17 mouse cellular contexts compared by ENCODE assay signal in genomic region chr19:4434999-4435398, GRCm38 (mm10). TPM values are rescaled to one million over a fixed set of nuclear protein-coding genes. Genes with fewer than 3 reads are reported as not detected.
"Had no signal": no experiment of that assay in that cellular context is flagged by ENCODE, and none has a peak within 500 bp of the region (broad histone marks: within the 10 kb centered on the region; RNA-seq: fewer than 3 reads in every experiment).

No protein-coding gene starts in this region.

- H3K4me3 ChIP-seq: neural tube, embryonic 13.5 days; neural tube, embryonic 15.5 days; stomach, embryonic 15.5 days had no signal

- H3K36me3 ChIP-seq: neural tube, embryonic 13.5 days; neural tube, embryonic 15.5 days had no signal

- H3K4me2 ChIP-seq: neural tube, embryonic 13.5 days; neural tube, embryonic 15.5 days; stomach, embryonic 15.5 days had no signal

- H3K9me3 ChIP-seq: neural tube, embryonic 13.5 days; neural tube, embryonic 15.5 days; stomach, embryonic 15.5 days had no signal

- H3K27me3 ChIP-seq: stomach, embryonic 15.5 days had no signal

- DNase-seq: retina, postnatal 1 day; right cerebral cortex, adult 18-20 months; right cerebral cortex, postnatal 14 days; right cerebral cortex, postnatal 25 days; right cerebral cortex, postnatal 4 days; spleen, adult 18-20 months; thymus, adult 18-20 months; thymus, adult 2 months; thymus, postnatal 14 days; thymus, postnatal 25 days; thymus, postnatal 36 days; thymus, postnatal 4 days had no signal

- H3K27ac ChIP-seq: neural tube, embryonic 13.5 days; neural tube, embryonic 15.5 days; stomach, embryonic 15.5 days; stomach, postnatal 0 days had no signal

- H3K9ac ChIP-seq: neural tube, embryonic 13.5 days; neural tube, embryonic 15.5 days; stomach, embryonic 15.5 days had no signal

RNA-seq across cellular contexts. Expression of gene Rhod, which starts 4.2 kb away (rescaled TPM):
- total RNA-seq: neutrophil, adult 5-6 weeks had no signal

RNA-seq across cellular contexts. Expression of gene Syt12, which starts 42.2 kb away (rescaled TPM):
- total RNA-seq: neutrophil, adult 5-6 weeks had no signal
